8 mouse cellular contexts compared by ENCODE assay signal in the genomic region with DNA sequence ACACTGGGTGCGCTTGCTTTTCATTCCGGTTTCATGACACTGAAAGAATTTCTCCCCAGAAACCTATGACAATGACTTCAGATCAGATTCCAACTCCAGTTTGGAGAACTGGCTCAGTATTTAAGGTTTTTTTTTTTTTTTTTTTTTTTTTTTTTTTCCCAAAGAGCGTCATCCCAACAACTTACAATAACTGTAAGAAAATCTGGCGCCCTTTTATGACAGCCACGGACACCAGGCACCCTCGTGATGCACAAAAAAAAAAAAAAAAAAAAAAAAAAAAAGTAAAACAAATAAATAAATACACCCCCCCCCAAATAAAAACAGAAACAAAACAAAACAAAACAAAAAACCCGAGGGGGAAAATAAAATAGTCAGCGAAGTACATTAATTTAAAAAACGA. TPM values are rescaled to one million over a fixed set of nuclear protein-coding genes. Genes with fewer than 3 reads are reported as not detected.
DNase-seq lines count a peak whose midpoint lies in the region; ATAC-seq lines count a peak whose summit lies in the region.

No protein-coding gene starts in this region.

- peak overlapping the region; percentile 67 for H3K4me2 ChIP-seq in embryonic facial prominence, embryonic 14.5 days (ENCODE audit: low read depth, low read length)
- peak overlapping the region; percentile 68 for H3K4me2 ChIP-seq in limb, embryonic 12.5 days
- H3K4me2 ChIP-seq in stomach, embryonic 15.5 days, result peak overlapping the region; percentile 79

- no peak overlapping the region; the same call in 1 of the 2 replicates for H3K27ac ChIP-seq in embryonic facial prominence, embryonic 14.5 days (replicated peaks; ENCODE audit: low read depth, low read length)
- H3K27ac ChIP-seq in limb, embryonic 12.5 days, result no peak overlapping the region
- peak overlapping the region; percentile 93; the same call in 1 of the 2 replicates for H3K27ac ChIP-seq in stomach, embryonic 15.5 days

- peaks cover 53% of the 10 kb centered on the region for H3K4me1 ChIP-seq in megakaryocyte, embryonic 14.5 days
- peaks cover 3% of the 10 kb centered on the region; the same call in 1 of the 2 replicates for H3K4me1 ChIP-seq in embryonic facial prominence, embryonic 14.5 days (ENCODE audit: control insufficient read depth, insufficient read depth, low read length)
- H3K4me1 ChIP-seq in limb, embryonic 12.5 days (replicated peaks), result peaks cover 11% of the 10 kb centered on the region; the same call in 1 of the 2 replicates
- H3K4me1 ChIP-seq in stomach, embryonic 15.5 days, result peaks cover 6% of the 10 kb centered on the region

- peak; percentile 51 for DNase-seq in embryonic facial prominence, embryonic 14.5 days (ENCODE audit: low spot score)
- DNase-seq in kidney, postnatal 25 days, result no peak
- no peak for DNase-seq in adrenal gland, adult 8-10 months
- no peak for DNase-seq in spleen, postnatal 4 days (ENCODE audit: low spot score in 2 of 2)

- ATAC-seq in megakaryocyte, adult 5-6 weeks (ENCODE audit: poor library complexity, severe bottlenecking), result no peak
- ATAC-seq in embryonic facial prominence, embryonic 14.5 days (ENCODE audit: low read depth), result no peak
- no peak for ATAC-seq in limb, embryonic 12.5 days (ENCODE audit: insufficient number of reproducible peaks, insufficient read depth, low FRiP score, low TSS enrichment, low read depth)
- ATAC-seq in stomach, embryonic 15.5 days (ENCODE audit: insufficient read depth, low FRiP score, low read depth), result no peak

- peaks cover 19% of the 10 kb centered on the region for H3K27me3 ChIP-seq in megakaryocyte, embryonic 14.5 days (replicated peaks)
- no peaks in the 10 kb centered on the region for H3K27me3 ChIP-seq in embryonic facial prominence, embryonic 14.5 days (replicated peaks; ENCODE audit: control insufficient read depth, insufficient read depth, low read length)
- H3K27me3 ChIP-seq in limb, embryonic 12.5 days, result peaks cover 16% of the 10 kb centered on the region
- H3K27me3 ChIP-seq in stomach, embryonic 15.5 days (replicated peaks), result no peaks in the 10 kb centered on the region

- 0 out of 2 replicates have a peak overlapping the region, but pooled peaks have one; percentile 54 for H3K9ac ChIP-seq in embryonic facial prominence, embryonic 14.5 days (ENCODE audit: low read depth, low read length)
- no peak overlapping the region for H3K9ac ChIP-seq in limb, embryonic 12.5 days (replicated peaks)
- no peak overlapping the region for H3K9ac ChIP-seq in stomach, embryonic 15.5 days

- peak overlapping the region; percentile 96 for H3K4me3 ChIP-seq in megakaryocyte, embryonic 14.5 days (replicated peaks)
- H3K4me3 ChIP-seq in embryonic facial prominence, embryonic 14.5 days (ENCODE audit: low read depth, low read length), result peak overlapping the region; percentile 55
- H3K4me3 ChIP-seq in limb, embryonic 12.5 days (replicated peaks), result peak overlapping the region; percentile 59
- peak overlapping the region; percentile 76 for H3K4me3 ChIP-seq in stomach, embryonic 15.5 days (replicated peaks)

- 8% methylated on average over 9 of the region's 9 CpGs for WGBS in embryonic facial prominence, embryonic 14.5 days
- WGBS in limb, embryonic 12.5 days, result 11% methylated on average over 9 of the region's 9 CpGs
- 13% methylated on average over 9 of the region's 9 CpGs for WGBS in stomach, embryonic 15.5 days

- H3K9me3 ChIP-seq in megakaryocyte, embryonic 14.5 days, result no peaks in the 10 kb centered on the region
- no peaks in the 10 kb centered on the region for H3K9me3 ChIP-seq in embryonic facial prominence, embryonic 14.5 days (ENCODE audit: control insufficient read depth, low read length)
- no peaks in the 10 kb centered on the region for H3K9me3 ChIP-seq in limb, embryonic 12.5 days
- H3K9me3 ChIP-seq in stomach, embryonic 15.5 days, result no peaks in the 10 kb centered on the region

- H3K36me3 ChIP-seq in megakaryocyte, embryonic 14.5 days (replicated peaks; ENCODE audit: low read length), result no peaks in the 10 kb centered on the region
- H3K36me3 ChIP-seq in embryonic facial prominence, embryonic 14.5 days (ENCODE audit: control insufficient read depth, insufficient read depth, low read length), result no peaks in the 10 kb centered on the region
- no peaks in the 10 kb centered on the region for H3K36me3 ChIP-seq in limb, embryonic 12.5 days
- H3K36me3 ChIP-seq in stomach, embryonic 15.5 days, result no peaks in the 10 kb centered on the region

RNA-seq across cellular contexts. Expression of a gene that starts 3.1 kb away (rescaled TPM):
- 1.6 TPM in 1 of 2 replicates, not detected in the other for polyA plus RNA-seq in megakaryocyte, embryonic 14.5 days (2012; ENCODE audit: insufficient read depth, low replicate concordance)
- 36.2 and 44.8 TPM in 2 replicates for total RNA-seq in megakaryocyte, adult 5-6 weeks (2015)
- 21.0 and 22.3 TPM in 2 replicates for total RNA-seq in megakaryocyte, adult 5-6 weeks (2017)
- polyA plus RNA-seq in embryonic facial prominence, embryonic 14.5 days (2014; fragmentation: Nextera tagmentation; extraction: Ambion mirVana), result 63.8 and 73.0 TPM in 2 replicates
- polyA plus RNA-seq in limb, embryonic 12.5 days (2016; fragmentation: Nextera tagmentation; extraction: Ambion mirVana), result 14.1 and 15.8 TPM in 2 replicates
- 152 and 176 TPM in 2 replicates for polyA plus RNA-seq in stomach, embryonic 15.5 days (2015; fragmentation: Nextera tagmentation; extraction: Ambion mirVana)
- total RNA-seq in adrenal gland, adult 8-10 months (2022), result 10 to 100 TPM; 48.1 to 69.1 (median 54.7) TPM

RNA-seq across cellular contexts. Expression of a gene that starts 3.2 kb away (rescaled TPM):
- not detected in 2 replicates for polyA plus RNA-seq in megakaryocyte, embryonic 14.5 days (2012; ENCODE audit: insufficient read depth, low replicate concordance)
- 8.2 and 10.0 TPM in 2 replicates for total RNA-seq in megakaryocyte, adult 5-6 weeks (2015)
- total RNA-seq in megakaryocyte, adult 5-6 weeks (2017), result 9.4 and 13.7 TPM in 2 replicates
- 8.8 and 10.3 TPM in 2 replicates for polyA plus RNA-seq in embryonic facial prominence, embryonic 14.5 days (2014; fragmentation: Nextera tagmentation; extraction: Ambion mirVana)
- 3.1 and 3.7 TPM in 2 replicates for polyA plus RNA-seq in limb, embryonic 12.5 days (2016; fragmentation: Nextera tagmentation; extraction: Ambion mirVana)
- polyA plus RNA-seq in stomach, embryonic 15.5 days (2015; fragmentation: Nextera tagmentation; extraction: Ambion mirVana), result 44.8 and 50.6 TPM in 2 replicates
- total RNA-seq in adrenal gland, adult 8-10 months (2022), result 1 to 10 TPM; 5.4 to 7.4 (median 6.4) TPM

RNA-seq across cellular contexts. Expression of a gene that starts 13.5 kb away (rescaled TPM):
- polyA plus RNA-seq in megakaryocyte, embryonic 14.5 days (2012; ENCODE audit: insufficient read depth, low replicate concordance), result not detected in 2 replicates
- not detected in 2 replicates for total RNA-seq in megakaryocyte, adult 5-6 weeks (2015)
- total RNA-seq in megakaryocyte, adult 5-6 weeks (2017), result not detected in 2 replicates
- not detected in 2 replicates for polyA plus RNA-seq in embryonic facial prominence, embryonic 14.5 days (2014; fragmentation: Nextera tagmentation; extraction: Ambion mirVana)
- not detected in 2 replicates for polyA plus RNA-seq in limb, embryonic 12.5 days (2016; fragmentation: Nextera tagmentation; extraction: Ambion mirVana)
- polyA plus RNA-seq in stomach, embryonic 15.5 days (2015; fragmentation: Nextera tagmentation; extraction: Ambion mirVana), result not detected in 2 replicates
- not detected for total RNA-seq in adrenal gland, adult 8-10 months (2022)

RNA-seq across cellular contexts. Expression of a gene that starts 26.5 kb away (rescaled TPM):
- not detected in 2 replicates for polyA plus RNA-seq in megakaryocyte, embryonic 14.5 days (2012; ENCODE audit: insufficient read depth, low replicate concordance)
- not detected in 2 replicates for total RNA-seq in megakaryocyte, adult 5-6 weeks (2015)
- not detected in 2 replicates for total RNA-seq in megakaryocyte, adult 5-6 weeks (2017)
- not detected in 2 replicates for polyA plus RNA-seq in embryonic facial prominence, embryonic 14.5 days (2014; fragmentation: Nextera tagmentation; extraction: Ambion mirVana)
- polyA plus RNA-seq in limb, embryonic 12.5 days (2016; fragmentation: Nextera tagmentation; extraction: Ambion mirVana), result not detected in 2 replicates
- polyA plus RNA-seq in stomach, embryonic 15.5 days (2015; fragmentation: Nextera tagmentation; extraction: Ambion mirVana), result not detected in 2 replicates
- not detected for total RNA-seq in adrenal gland, adult 8-10 months (2022)

RNA-seq across cellular contexts. Expression of a gene that starts 30.3 kb away (rescaled TPM):
- polyA plus RNA-seq in megakaryocyte, embryonic 14.5 days (2012; ENCODE audit: insufficient read depth, low replicate concordance), result not detected in 2 replicates
- total RNA-seq in megakaryocyte, adult 5-6 weeks (2015), result 11.4 and 11.6 TPM in 2 replicates
- total RNA-seq in megakaryocyte, adult 5-6 weeks (2017), result 8.2 and 10.4 TPM in 2 replicates
- polyA plus RNA-seq in embryonic facial prominence, embryonic 14.5 days (2014; fragmentation: Nextera tagmentation; extraction: Ambion mirVana), result 0.49 TPM in 1 of 2 replicates, not detected in the other
- polyA plus RNA-seq in limb, embryonic 12.5 days (2016; fragmentation: Nextera tagmentation; extraction: Ambion mirVana), result 0.44 TPM in 1 of 2 replicates, not detected in the other
- polyA plus RNA-seq in stomach, embryonic 15.5 days (2015; fragmentation: Nextera tagmentation; extraction: Ambion mirVana), result 0.44 and 0.83 TPM in 2 replicates
- total RNA-seq in adrenal gland, adult 8-10 months (2022), result not detected
